Mouse (Mus musculus) kidney, embryonic 15.5 days (tissue): ENCODE measurements around the gene Rangrf. TPM values are rescaled to one million over a fixed set of nuclear protein-coding genes. Genes with fewer than 3 reads are reported as not detected.
A peak's percentile ranks its signal among the peaks of the same experiment; 100 is the strongest.
"Not testable (repeated sequence)": the region's sequence is repeated elsewhere in the genome, so short reads cannot be mapped to it uniquely, and the experiment has no call there.

Experiments used
- ATAC-seq: fragments of 200-750 bp; cut with Nextera tagmentation; replicated peaks from 2 replicates; pipeline ENCODE4 v1.8.0; 2017; ENCODE audit warnings: moderate TSS enrichment; ENCODE audit not compliant: low FRiP score
- H3K27ac ChIP-seq: fragments of 300-500 bp; sonication (generic); 2 replicates; pipeline ENCODE4 v1.5.1; 2015; ENCODE audit warnings: mild to moderate bottlenecking, inconsistent platforms
- H3K27me3 ChIP-seq: fragments of 300-500 bp; sonication (generic); 2 replicates; pipeline ENCODE4 v1.6.1; 2015; ENCODE audit warnings: inconsistent platforms
- H3K36me3 ChIP-seq: fragments of 300-500 bp; sonication (generic); 2 replicates; pipeline ENCODE4 v1.6.1; 2015; ENCODE audit warnings: inconsistent platforms
- H3K4me1 ChIP-seq: fragments of 300-500 bp; sonication (generic); 2 replicates; pipeline ENCODE4 v1.6.1; 2015; ENCODE audit warnings: inconsistent platforms
- H3K4me2 ChIP-seq: fragments of 300-500 bp; sonication (generic); 2 replicates; pipeline ENCODE4 v1.6.1; 2015; ENCODE audit warnings: moderate library complexity, mild to moderate bottlenecking, inconsistent platforms
- H3K4me3 ChIP-seq: fragments of 300-500 bp; sonication (generic); replicated peaks from 2 replicates; pipeline ENCODE4 v1.5.1; 2015; ENCODE audit warnings: mild to moderate bottlenecking, inconsistent platforms
- H3K9ac ChIP-seq: fragments of 300-500 bp; sonication (generic); 2 replicates; pipeline ENCODE4 v1.6.1; 2015; ENCODE audit warnings: mild to moderate bottlenecking, inconsistent platforms
- H3K9me3 ChIP-seq: fragments of 300-500 bp; sonication (generic); replicated peaks from 2 replicates; pipeline ENCODE4 v1.6.1; 2016; ENCODE audit warnings: inconsistent platforms
- WGBS: fragments of 180-500 bp; shearing (Covaris S2); methylation state at CpG from one replicate; pipeline ENCODE4 v1.1.7; 2015; ENCODE audit warnings: mixed read lengths; 5-methylcytosine and 5-hydroxymethylcytosine counted together
- polyA plus RNA-seq: library from polyadenylated mRNA; unstranded; fragments of >200 nt; fragmentation: Nextera tagmentation; extraction: Ambion mirVana; gene quantifications from 2 replicates; pipeline ENCODE4 v1.2.1, GENCODE M21; 2015

Gene Rangrf
- polyA plus RNA-seq, 1 experiment from 2014 or later, result 63.4 TPM

GRCm38 (mm10) chr11:69003592-69003991 lies 28.6 kb upstream of the Rangrf start:
- Histone ChIP-seq H3K27ac (no peak overlapping the region), H3K4me2 (no peak overlapping the region), H3K9ac (no peak overlapping the region), H3K36me3 (peaks cover 51% of the 10 kb centered on the region), H3K4me1 (peaks cover 9% of the 10 kb centered on the region), H3K9me3 (no peaks in the 10 kb centered on the region), H3K27me3 (no peaks in the 10 kb centered on the region), H3K4me3 (no peak overlapping the region)
- no peak for ATAC-seq
- 56% methylated on average over 4 of the region's 4 CpGs for WGBS

DNA sequence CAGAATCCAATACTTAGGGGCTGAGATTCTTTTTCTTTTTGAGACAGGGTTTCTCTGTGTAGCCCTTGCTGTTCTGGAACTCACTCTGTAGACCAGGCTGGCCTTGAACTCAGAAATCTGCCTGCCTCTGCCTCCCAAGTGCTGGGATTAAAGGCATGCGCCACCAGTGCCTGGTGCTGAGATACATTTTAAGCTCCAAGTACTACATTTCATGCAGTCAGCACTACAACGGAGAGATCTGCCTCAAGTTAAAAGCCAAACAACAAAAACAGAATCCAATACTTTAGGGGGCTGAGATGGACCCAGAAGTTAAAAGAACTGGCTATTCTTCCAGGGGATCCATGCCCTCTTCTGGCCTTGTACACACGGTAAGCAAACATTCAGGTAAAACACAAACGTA lies 27.8 kb upstream of the Rangrf start:
- not testable (repeated sequence) for H3K4me3 ChIP-seq, H3K4me1 ChIP-seq, H3K4me2 ChIP-seq, H3K27me3 ChIP-seq, H3K9ac ChIP-seq, ATAC-seq, H3K27ac ChIP-seq, H3K9me3 ChIP-seq
- peaks cover 59% of the 10 kb centered on the region for H3K36me3 ChIP-seq
- 92% methylated on average over 4 of the region's 4 CpGs for WGBS

DNA sequence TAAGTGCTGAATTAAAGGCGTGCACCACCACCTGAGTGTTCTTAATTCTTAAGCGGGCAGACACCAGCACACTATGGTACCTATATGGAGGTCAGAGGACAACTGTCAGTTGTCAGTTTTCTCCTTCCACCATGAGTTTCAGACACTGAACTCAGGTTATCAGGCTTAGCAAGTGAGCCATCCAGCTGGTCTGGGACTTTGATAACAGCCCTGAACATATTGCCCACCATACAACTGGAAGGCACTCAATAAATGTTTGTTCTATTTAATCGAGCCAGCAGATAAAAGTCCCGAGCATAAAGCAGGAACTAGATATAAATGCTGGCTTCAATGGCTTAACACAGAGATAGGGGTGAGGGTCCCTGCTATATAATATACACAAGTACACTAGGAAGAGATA lies 22.1 kb upstream of the Rangrf start:
- WGBS, result 94% methylated on average over 4 of the region's 4 CpGs
- Histone ChIP-seq H3K4me3 (no peak overlapping the region), H3K36me3 (peaks cover 98% of the 10 kb centered on the region)

GRCm38 (mm10) chr11:68994377-68994776 lies 19.4 kb upstream of the Rangrf start:
- H3K9me3 ChIP-seq, result no peaks in the 10 kb centered on the region
- no peak overlapping the region for H3K9ac ChIP-seq
- H3K27ac ChIP-seq, result no peak overlapping the region
- WGBS, result 97% methylated on average over 3 of the region's 3 CpGs
- no peak for ATAC-seq
- H3K27me3 ChIP-seq, result no peaks in the 10 kb centered on the region
- no peak overlapping the region for H3K4me2 ChIP-seq
- H3K4me3 ChIP-seq, result no peak overlapping the region
- H3K4me1 ChIP-seq, result no peaks in the 10 kb centered on the region
- peaks cover 98% of the 10 kb centered on the region for H3K36me3 ChIP-seq

More for the DNA sequence above, 22.1 kb upstream of the Rangrf start:
- Histone ChIP-seq H3K9me3 (no peaks in the 10 kb centered on the region), H3K9ac (no peak overlapping the region), H3K4me2 (no peak overlapping the region), H3K27ac (no peak overlapping the region), H3K4me1 (no peaks in the 10 kb centered on the region), H3K27me3 (no peaks in the 10 kb centered on the region)
- no peak for ATAC-seq

DNA sequence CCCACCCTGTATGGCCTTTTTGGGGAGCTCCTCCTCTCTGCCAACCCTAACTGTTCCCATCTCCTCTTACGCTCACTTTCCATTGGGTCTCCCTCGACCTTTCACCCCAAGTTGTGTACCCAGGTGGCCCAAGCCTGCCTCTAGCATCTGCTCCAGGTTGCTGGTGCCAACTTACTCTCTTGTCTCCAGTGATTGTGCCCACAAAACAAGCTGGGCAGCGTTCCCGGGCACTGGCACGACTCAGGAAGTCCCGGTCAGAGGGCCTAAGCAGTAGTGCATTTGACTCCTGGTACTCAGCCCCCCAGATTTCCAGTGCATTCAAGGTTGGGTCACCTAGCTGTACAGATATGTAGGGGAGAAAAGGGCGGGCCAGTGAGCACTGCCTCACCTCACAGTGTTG lies 18.1 kb upstream of the Rangrf start:
- Histone ChIP-seq H3K27me3 (no peaks in the 10 kb centered on the region), H3K4me3 (no peak overlapping the region), H3K9ac (no peak overlapping the region), H3K4me1 (no peaks in the 10 kb centered on the region), H3K4me2 (no peak overlapping the region), H3K36me3 (peaks cover 98% of the 10 kb centered on the region), H3K9me3 (no peaks in the 10 kb centered on the region), H3K27ac (no peak overlapping the region)
- WGBS, result 88% methylated on average over 7 of the region's 7 CpGs
- ATAC-seq, result no peak

- 92% methylated on average over 17 of the region's 17 CpGs for WGBS
Observed at GRCm38 (mm10) chr11:68988341-68988740, 13.4 kb upstream of the Rangrf start.

DNA sequence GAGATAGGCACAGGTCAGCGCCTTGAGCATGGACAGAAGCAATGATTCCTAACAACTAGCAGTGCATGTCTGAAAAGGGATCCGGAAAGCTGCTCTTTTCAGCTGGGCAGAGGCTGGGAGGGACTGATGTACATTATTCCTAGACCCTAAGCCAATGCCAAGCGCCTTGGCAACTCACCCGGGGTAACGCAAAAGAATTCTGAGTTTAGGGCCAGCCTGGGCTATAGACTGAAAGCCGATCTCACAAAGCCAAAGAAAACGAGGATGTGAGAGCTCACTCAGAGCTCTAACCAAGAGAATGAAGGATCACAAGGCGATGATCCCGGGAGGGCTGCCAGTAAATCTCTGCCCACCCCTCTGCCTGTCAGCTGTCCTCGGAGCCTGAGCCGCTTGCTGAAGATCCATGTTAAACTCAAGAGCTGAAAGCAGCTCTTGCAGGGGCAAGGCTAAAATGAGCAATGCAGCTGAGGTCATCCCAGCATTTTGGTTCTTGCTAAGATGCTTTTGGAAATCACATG lies 12.4 kb upstream of the Rangrf start:
- Histone ChIP-seq H3K4me2 (no peak overlapping the region), H3K9me3 (no peaks in the 10 kb centered on the region), H3K4me3 (no peak overlapping the region), H3K27ac (no peak overlapping the region), H3K9ac (no peak overlapping the region), H3K36me3 (peaks cover 66% of the 10 kb centered on the region), H3K4me1 (no peaks in the 10 kb centered on the region), H3K27me3 (no peaks in the 10 kb centered on the region)
- 89% methylated on average over 11 of the region's 11 CpGs for WGBS
- ATAC-seq, result no peak

More at GRCm38 (mm10) chr11:68988341-68988740, 13.4 kb upstream of the Rangrf start:
- Histone ChIP-seq H3K4me1 (no peaks in the 10 kb centered on the region), H3K4me2 (no peak overlapping the region), H3K9ac (no peak overlapping the region), H3K36me3 (peaks cover 75% of the 10 kb centered on the region), H3K27ac (no peak overlapping the region), H3K27me3 (no peaks in the 10 kb centered on the region), H3K9me3 (no peaks in the 10 kb centered on the region), H3K4me3 (no peak overlapping the region)
- ATAC-seq, result no peak

DNA sequence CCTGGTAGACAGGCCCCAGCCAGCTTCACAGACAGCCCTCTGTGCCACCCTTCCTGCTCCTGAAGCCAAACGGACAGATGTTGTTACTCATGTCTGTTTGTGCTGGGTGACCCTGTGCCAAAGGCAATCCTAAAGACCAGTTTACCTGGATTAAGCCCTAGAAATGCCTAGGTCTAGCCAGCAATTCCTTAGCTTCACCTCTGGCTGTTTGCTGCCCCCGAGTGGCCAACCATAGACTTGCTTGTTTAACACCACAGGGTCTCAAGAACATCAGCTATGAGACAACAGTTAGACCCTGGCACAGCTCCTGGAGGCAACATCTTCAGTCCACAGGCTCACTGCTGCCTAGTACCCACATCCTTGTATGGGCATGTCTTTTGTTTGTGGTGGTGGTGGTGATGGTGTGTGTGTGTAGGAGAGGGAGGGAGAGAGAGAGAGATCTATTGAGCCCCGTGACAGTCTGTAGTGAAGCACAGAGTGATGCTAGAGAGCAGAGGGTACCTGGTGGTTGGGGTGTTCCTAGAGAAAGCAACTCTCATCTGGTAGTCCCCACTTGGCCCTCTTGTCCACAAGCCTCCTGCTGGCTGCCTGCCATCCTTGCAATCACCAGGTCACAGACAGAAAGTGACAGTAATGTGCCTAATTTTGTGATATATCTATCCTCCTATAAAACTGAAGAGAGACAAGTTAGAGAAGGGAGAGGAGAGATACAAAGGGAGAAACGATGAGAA lies 7.8 kb upstream of the Rangrf start:
- H3K27me3 ChIP-seq, result no peaks in the 10 kb centered on the region
- no peak overlapping the region for H3K4me3 ChIP-seq
- 0 out of 2 replicates have a peak, but pooled peaks have one; percentile 18 for ATAC-seq
- 23% methylated on average over 4 of the region's 4 CpGs for WGBS
- no peak overlapping the region for H3K27ac ChIP-seq
- H3K4me1 ChIP-seq, result no peaks in the 10 kb centered on the region
- no peak overlapping the region for H3K9ac ChIP-seq
- no peak overlapping the region for H3K4me2 ChIP-seq
- peaks cover 19% of the 10 kb centered on the region for H3K36me3 ChIP-seq
- H3K9me3 ChIP-seq, result no peaks in the 10 kb centered on the region

GRCm38 (mm10) chr11:68980919-68981318 lies 5.9 kb upstream of the Rangrf start:
- no peak for ATAC-seq
- WGBS, result 79% methylated on average over 3 of the region's 3 CpGs
- Histone ChIP-seq H3K36me3 (peaks cover 2% of the 10 kb centered on the region; the same call in 1 of the 2 replicates), H3K9ac (no peak overlapping the region), H3K4me1 (no peaks in the 10 kb centered on the region), H3K27me3 (no peaks in the 10 kb centered on the region), H3K27ac (no peak overlapping the region), H3K9me3 (no peaks in the 10 kb centered on the region), H3K4me2 (no peak overlapping the region), H3K4me3 (no peak overlapping the region)

DNA sequence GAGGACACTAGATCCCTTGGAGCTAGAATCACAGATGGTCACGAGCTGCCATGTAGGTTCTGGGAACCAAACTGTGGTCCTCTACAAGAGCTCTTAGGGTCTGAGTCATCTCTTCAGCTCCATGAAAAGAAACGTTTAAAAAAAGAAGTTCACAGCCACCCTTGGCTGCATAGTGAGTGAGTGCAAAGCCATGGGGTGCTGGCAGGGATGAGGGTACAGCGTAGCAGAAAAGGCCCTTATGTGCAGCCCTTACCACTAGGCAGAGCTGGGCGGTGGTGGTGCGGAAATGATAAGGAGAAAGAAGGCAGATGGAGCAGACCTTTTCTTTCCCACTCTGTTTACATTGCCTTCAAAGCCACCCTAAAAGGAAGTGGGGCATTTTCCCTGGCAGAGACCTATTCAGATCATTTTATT lies 4.3 kb upstream of the Rangrf start:
- WGBS, result 58% methylated on average over 5 of the region's 5 CpGs
- H3K27me3 ChIP-seq, result no peaks in the 10 kb centered on the region
- ATAC-seq, result no peak

DNA sequence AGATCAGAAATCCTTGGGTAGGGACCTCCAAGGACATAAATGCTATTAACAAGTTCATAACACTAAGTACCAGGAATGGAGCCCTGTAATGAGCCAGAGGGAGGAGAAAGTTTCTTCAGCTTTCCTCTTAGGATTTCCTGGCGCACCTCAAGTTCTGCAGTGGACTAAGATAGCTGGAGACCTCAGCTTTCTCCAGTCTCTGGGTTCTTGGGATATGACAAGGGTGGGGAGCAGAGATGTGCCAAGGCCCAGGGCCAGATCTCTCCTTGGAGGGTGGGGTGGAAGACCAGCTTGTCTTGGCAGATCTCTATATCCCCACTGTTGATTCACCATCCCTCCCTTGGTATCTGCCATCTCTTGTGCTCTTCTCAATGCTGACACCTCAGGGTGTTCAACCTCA lies 616 bp upstream of the Rangrf start:
- no peak overlapping the region for H3K27ac ChIP-seq
- H3K9me3 ChIP-seq, result no peaks in the 10 kb centered on the region
- no peak overlapping the region for H3K4me2 ChIP-seq
- H3K9ac ChIP-seq, result no peak overlapping the region
- ATAC-seq, result no peak
- no peaks in the 10 kb centered on the region for H3K36me3 ChIP-seq
- no peaks in the 10 kb centered on the region for H3K27me3 ChIP-seq
- H3K4me1 ChIP-seq, result peaks cover 21% of the 10 kb centered on the region
- 91% methylated on average over 1 of the region's 1 CpGs for WGBS
- H3K4me3 ChIP-seq, result no peak overlapping the region

More for the DNA sequence above, 4.3 kb upstream of the Rangrf start:
- Histone ChIP-seq H3K9ac (no peak overlapping the region), H3K4me3 (no peak overlapping the region), H3K4me1 (no peaks in the 10 kb centered on the region), H3K36me3 (no peaks in the 10 kb centered on the region), H3K9me3 (no peaks in the 10 kb centered on the region), H3K4me2 (no peak overlapping the region), H3K27ac (no peak overlapping the region)

DNA sequence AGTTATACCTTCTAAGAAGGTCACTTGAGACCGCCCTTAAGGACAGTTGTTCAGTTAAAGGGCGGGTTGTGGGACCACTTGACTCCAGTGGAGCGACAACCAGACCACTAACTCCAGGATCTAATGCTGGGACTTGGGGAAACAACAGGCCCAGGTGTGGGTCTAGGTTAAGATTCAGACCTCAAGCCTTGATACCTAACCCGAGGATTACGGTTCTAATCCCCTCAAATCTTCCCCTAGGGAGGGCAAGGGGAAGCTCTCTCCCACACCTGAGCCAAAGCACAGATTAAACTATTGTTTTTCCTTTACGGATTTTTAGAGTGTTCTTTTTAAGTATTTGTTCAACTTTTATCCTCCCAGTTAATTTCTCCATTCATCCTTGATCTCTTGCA lies 930 bp downstream of the Rangrf start:
- H3K9me3 ChIP-seq, result no peaks in the 10 kb centered on the region
- no peaks in the 10 kb centered on the region for H3K27me3 ChIP-seq
- peak overlapping the region; percentile 24; the same call in 1 of the 2 replicates for H3K9ac ChIP-seq
- peaks cover 25% of the 10 kb centered on the region for H3K4me1 ChIP-seq
- no peaks in the 10 kb centered on the region for H3K36me3 ChIP-seq
- ATAC-seq, result no peak
- 32% methylated on average over 6 of the region's 6 CpGs for WGBS
- no peak overlapping the region for H3K27ac ChIP-seq
- H3K4me3 ChIP-seq, result peak overlapping the region; percentile 53
- peak overlapping the region; percentile 78 for H3K4me2 ChIP-seq
